Mouse (Mus musculus) intestine, embryonic 14.5 days (tissue): ENCODE data around the gene Ccdc162. TPM values are rescaled to one million over a fixed set of nuclear protein-coding genes. Genes with fewer than 3 reads are reported as not detected.

Experiments
- ATAC-seq: fragments of 200-750 bp; cut with Nextera tagmentation; replicated peaks from 2 replicates; pipeline ENCODE4 v1.8.0; 2017; ENCODE audit warnings: low read depth, moderate number of reproducible peaks, moderate TSS enrichment, moderate library complexity; ENCODE audit not compliant: low FRiP score, low TSS enrichment
- DNase-seq: peaks from one replicate; pipeline ENCODE4 v3.0.0-alpha.2; 2018; ENCODE audit warnings: low spot score
- H3K27ac ChIP-seq: fragments of 300-500 bp; sonication (generic); 2 replicates; pipeline ENCODE4 v1.5.1; 2014; ENCODE audit warnings: low read depth, mild to moderate bottlenecking, control low read depth
- H3K27me3 ChIP-seq: fragments of 300-500 bp; sonication (generic); replicated peaks from 2 replicates; pipeline ENCODE4 v1.6.1; 2014; ENCODE audit warnings: low read length, control low read depth; ENCODE audit not compliant: control insufficient read depth, insufficient read depth
- H3K36me3 ChIP-seq: fragments of 300-500 bp; sonication (generic); 2 replicates; pipeline ENCODE4 v1.6.1; 2014; ENCODE audit warnings: low read length, control low read depth; ENCODE audit not compliant: control insufficient read depth, insufficient read depth
- H3K4me1 ChIP-seq: fragments of 300-500 bp; sonication (generic); replicated peaks from 2 replicates; pipeline ENCODE4 v1.6.1; 2014; ENCODE audit warnings: low read length, control low read depth, mixed read lengths; ENCODE audit not compliant: control insufficient read depth, insufficient read depth
- H3K4me2 ChIP-seq: fragments of 300-500 bp; sonication (generic); 2 replicates; pipeline ENCODE4 v1.6.1; 2014; ENCODE audit warnings: low read length
- H3K4me3 ChIP-seq: fragments of 300-500 bp; sonication (generic); 2 replicates; pipeline ENCODE4 v1.5.1; 2014; ENCODE audit warnings: low read depth, low read length, control low read depth, mixed read lengths
- H3K9ac ChIP-seq: fragments of 300-500 bp; sonication (generic); 2 replicates; pipeline ENCODE4 v1.6.1; 2014; ENCODE audit warnings: mild to moderate bottlenecking, low read length
- H3K9me3 ChIP-seq: fragments of 300-500 bp; sonication (generic); 2 replicates; pipeline ENCODE4 v1.6.1; 2016; ENCODE audit warnings: low read length, control low read depth; ENCODE audit not compliant: control insufficient read depth
- WGBS: fragments of 180-500 bp; shearing (Covaris S2); extraction: QIAGEN DNeasy Blood & Tissue Kit; methylation state at CpG from one replicate; pipeline ENCODE4 v1.1.7; 2014; 5-methylcytosine and 5-hydroxymethylcytosine counted together
- polyA plus RNA-seq: library from polyadenylated mRNA; unstranded; fragments of >200 nt; fragmentation: Nextera tagmentation; extraction: Ambion mirVana; gene quantifications from 2 replicates; pipeline ENCODE4 v1.2.1, GENCODE M21; 2014

The Ccdc162 gene
- polyA plus RNA-seq, 1 experiment from 2014 or later, result 0.47 TPM

- DNase-seq (no peak), ATAC-seq (no peak)
- Histone ChIP-seq H3K27me3 (no peaks in the 10 kb centered on the region), H3K9me3 (no peaks in the 10 kb centered on the region), H3K4me1 (peaks cover 11% of the 10 kb centered on the region), H3K27ac (no peak overlapping the region), H3K4me3 (no peak overlapping the region), H3K9ac (no peak overlapping the region), H3K36me3 (no peaks in the 10 kb centered on the region), H3K4me2 (no peak overlapping the region)
- WGBS, result 66% methylated on average over 8 of the region's 8 CpGs
Observed at GRCm38 (mm10) chr10:41575451-41576327, 140.7 kb downstream of the Ccdc162 start.

- ATAC-seq (peak; percentile 36; the same call in 1 of the 2 replicates), DNase-seq (peak; percentile 61)
- H3K9ac ChIP-seq, result no peak overlapping the region
Observed at GRCm38 (mm10) chr10:41573190-41573589, 143.2 kb downstream of the Ccdc162 start.

GRCm38 (mm10) chr10:41572274-41572673 lies 144.2 kb downstream of the Ccdc162 start:
- H3K27me3 ChIP-seq, result no peaks in the 10 kb centered on the region
- ATAC-seq (no peak), DNase-seq (no peak)
- whole genome bisulfite sequencing, result 81% methylated on average over 4 of the region's 4 CpGs
- no peak overlapping the region for H3K4me2 ChIP-seq
- no peaks in the 10 kb centered on the region for H3K36me3 ChIP-seq
- no peaks in the 10 kb centered on the region for H3K9me3 ChIP-seq
- no peak overlapping the region for H3K27ac ChIP-seq
- H3K4me1 ChIP-seq, result peaks cover 11% of the 10 kb centered on the region
- H3K9ac ChIP-seq, result no peak overlapping the region
- H3K4me3 ChIP-seq, result no peak overlapping the region

More at GRCm38 (mm10) chr10:41573190-41573589, 143.2 kb downstream of the Ccdc162 start:
- H3K27ac ChIP-seq, result peak overlapping the region; percentile 69
- H3K36me3 ChIP-seq, result no peaks in the 10 kb centered on the region
- H3K9me3 ChIP-seq, result no peaks in the 10 kb centered on the region
- H3K4me3 ChIP-seq, result no peak overlapping the region
- 12% methylated on average over 6 of the region's 6 CpGs for WGBS
- H3K27me3 ChIP-seq, result no peaks in the 10 kb centered on the region
- peaks cover 11% of the 10 kb centered on the region for H3K4me1 ChIP-seq
- H3K4me2 ChIP-seq, result peak overlapping the region; percentile 31

- H3K4me2 ChIP-seq, result no peak overlapping the region
- H3K27me3 ChIP-seq, result no peaks in the 10 kb centered on the region
- H3K9ac ChIP-seq, result no peak overlapping the region
- no peak for DNase-seq
- ATAC-seq, result no peak
- H3K9me3 ChIP-seq, result no peaks in the 10 kb centered on the region
- H3K36me3 ChIP-seq, result no peaks in the 10 kb centered on the region
- H3K27ac ChIP-seq, result no peak overlapping the region
- H3K4me1 ChIP-seq, result peaks cover 11% of the 10 kb centered on the region
- WGBS, result 81% methylated on average over 4 of the region's 4 CpGs
- H3K4me3 ChIP-seq, result no peak overlapping the region
Observed at GRCm38 (mm10) chr10:41571065-41571464, 145.4 kb downstream of the Ccdc162 start.

- no peak overlapping the region for H3K27ac ChIP-seq
- 12% methylated on average over 3 of the region's 3 CpGs for WGBS
- no peak for ATAC-seq
- no peak overlapping the region for H3K4me2 ChIP-seq
- no peak for DNase-seq
- peaks cover 7% of the 10 kb centered on the region for H3K4me1 ChIP-seq
- H3K9me3 ChIP-seq, result no peaks in the 10 kb centered on the region
- no peak overlapping the region for H3K9ac ChIP-seq
- no peaks in the 10 kb centered on the region for H3K36me3 ChIP-seq
- H3K4me3 ChIP-seq, result no peak overlapping the region
- no peaks in the 10 kb centered on the region for H3K27me3 ChIP-seq
Observed at GRCm38 (mm10) chr10:41568306-41568705, 148.1 kb downstream of the Ccdc162 start.

- Histone ChIP-seq H3K9ac (no peak overlapping the region), H3K27me3 (no peaks in the 10 kb centered on the region), H3K4me3 (no peak overlapping the region), H3K4me2 (no peak overlapping the region), H3K4me1 (no peaks in the 10 kb centered on the region; the same call in 1 of the 2 replicates), H3K27ac (no peak overlapping the region), H3K36me3 (no peaks in the 10 kb centered on the region), H3K9me3 (peaks cover 9% of the 10 kb centered on the region)
- DNase-seq (no peak), ATAC-seq (peak; percentile 36; the same call in 1 of the 2 replicates)
- 29% methylated on average over 5 of the region's 5 CpGs for WGBS
Observed at GRCm38 (mm10) chr10:41565141-41565540, 151.3 kb downstream of the Ccdc162 start.

- Histone ChIP-seq H3K9me3 (peaks cover 12% of the 10 kb centered on the region), H3K4me2 (no peak overlapping the region), H3K4me3 (no peak overlapping the region), H3K36me3 (no peaks in the 10 kb centered on the region), H3K9ac (no peak overlapping the region), H3K4me1 (no peaks in the 10 kb centered on the region), H3K27ac (no peak overlapping the region), H3K27me3 (no peaks in the 10 kb centered on the region)
- ATAC-seq, result no peak
- no peak for DNase-seq
- 84% methylated on average over 10 of the region's 10 CpGs for WGBS
Observed at GRCm38 (mm10) chr10:41561701-41562395, 154.6 kb downstream of the Ccdc162 start.

- no peak overlapping the region for H3K9ac ChIP-seq
- H3K36me3 ChIP-seq, result no peaks in the 10 kb centered on the region
- H3K27me3 ChIP-seq, result no peaks in the 10 kb centered on the region
- peaks cover 12% of the 10 kb centered on the region for H3K9me3 ChIP-seq
- no peak overlapping the region for H3K27ac ChIP-seq
- 93% methylated on average over 1 of the region's 1 CpGs for WGBS
- no peak for DNase-seq
- ATAC-seq, result no peak
- H3K4me1 ChIP-seq, result no peaks in the 10 kb centered on the region
- no peak overlapping the region for H3K4me3 ChIP-seq
- H3K4me2 ChIP-seq, result no peak overlapping the region
Observed at GRCm38 (mm10) chr10:41558401-41558800, 158.0 kb downstream of the Ccdc162 start.
